Mouse (Mus musculus) right cerebral cortex, adult 2 months (tissue): ENCODE results near the gene Leprot.

Source experiments
- DNase-seq, 2 experiments: peaks; one replicate each; pipeline ENCODE4 v3.0.0; 2021 to 2022; ENCODE audit warnings: low spot score in 2 of 2

Leprot gene

GRCm38 (mm10) chr4:101664766-101665165 lies 17.2 kb downstream of the Leprot start:
- no peak for DNase-seq

DNA sequence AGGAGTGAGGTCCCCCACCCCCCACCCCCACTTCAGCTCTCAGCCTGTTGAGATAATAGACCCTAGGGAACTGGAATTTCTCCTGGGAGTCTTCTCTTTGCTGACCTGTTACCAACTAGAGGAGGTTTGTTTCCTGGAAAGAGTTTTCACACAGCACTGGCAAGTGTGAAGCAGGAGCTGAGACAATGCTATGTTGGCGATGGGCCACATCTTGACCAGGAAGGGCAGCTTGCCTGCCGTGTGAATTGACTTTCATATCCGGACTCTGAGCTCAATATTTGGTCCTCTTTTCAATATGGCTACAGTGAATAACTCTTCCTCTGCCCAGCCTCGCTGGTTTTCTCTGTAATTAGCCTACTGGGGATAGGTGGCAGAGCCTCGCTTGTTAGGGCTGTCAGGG lies 21.6 kb downstream of the Leprot start:
- DNase-seq: no peak

GRCm38 (mm10) chr4:101669811-101670210 lies 22.3 kb downstream of the Leprot start:
- DNase-seq: no peak

DNA sequence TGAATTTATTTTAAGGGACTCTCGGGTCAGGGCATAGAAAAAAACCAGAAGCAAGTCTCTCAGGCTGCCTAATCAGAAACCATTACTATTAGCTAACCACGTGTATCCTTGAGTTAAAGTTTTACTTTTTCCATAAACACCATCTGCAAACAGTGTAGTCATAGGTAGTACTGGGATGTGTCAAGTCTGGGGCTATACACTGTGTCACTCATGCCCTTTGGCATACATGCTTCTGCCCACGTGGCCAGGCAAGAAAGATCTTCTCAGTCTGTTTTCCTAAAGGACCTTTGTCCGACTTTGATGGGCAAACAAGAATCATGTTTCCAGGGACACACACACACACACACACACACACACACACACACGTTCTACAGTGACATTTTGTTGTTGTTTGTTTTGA lies 27.3 kb downstream of the Leprot start:
- DNase-seq: no peak

- no peak for DNase-seq
Measured at GRCm38 (mm10) chr4:101675726-101676125, 28.2 kb downstream of the Leprot start.

GRCm38 (mm10) chr4:101682620-101683019 lies 35.1 kb downstream of the Leprot start:
- no peak for DNase-seq

DNA sequence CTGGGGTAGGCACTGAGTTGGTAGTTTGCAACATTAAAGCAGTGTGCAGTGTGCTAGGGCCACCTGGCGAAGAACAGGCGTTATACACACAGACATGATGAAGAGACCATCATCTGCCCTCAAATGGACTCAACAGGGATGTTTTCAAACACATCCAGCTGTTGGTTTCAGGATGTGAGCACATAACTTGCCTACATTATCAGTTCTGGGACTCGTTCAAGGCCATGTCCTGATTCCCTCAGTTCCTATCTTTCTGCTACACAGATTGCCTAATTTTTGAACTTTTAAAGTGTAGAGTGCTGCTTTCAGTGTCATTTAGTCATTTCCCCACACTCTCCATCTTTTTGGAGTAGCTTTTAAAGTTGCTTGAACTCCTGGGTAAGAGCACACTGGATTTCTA lies 35.6 kb downstream of the Leprot start:
- no peak for DNase-seq

- DNase-seq: no peak
Measured at GRCm38 (mm10) chr4:101684821-101685220, 37.3 kb downstream of the Leprot start.

- no peak for DNase-seq
Measured at GRCm38 (mm10) chr4:101686227-101686810, 38.8 kb downstream of the Leprot start.

- DNase-seq: no peak
Measured at GRCm38 (mm10) chr4:101689241-101689640, 41.7 kb downstream of the Leprot start.

DNA sequence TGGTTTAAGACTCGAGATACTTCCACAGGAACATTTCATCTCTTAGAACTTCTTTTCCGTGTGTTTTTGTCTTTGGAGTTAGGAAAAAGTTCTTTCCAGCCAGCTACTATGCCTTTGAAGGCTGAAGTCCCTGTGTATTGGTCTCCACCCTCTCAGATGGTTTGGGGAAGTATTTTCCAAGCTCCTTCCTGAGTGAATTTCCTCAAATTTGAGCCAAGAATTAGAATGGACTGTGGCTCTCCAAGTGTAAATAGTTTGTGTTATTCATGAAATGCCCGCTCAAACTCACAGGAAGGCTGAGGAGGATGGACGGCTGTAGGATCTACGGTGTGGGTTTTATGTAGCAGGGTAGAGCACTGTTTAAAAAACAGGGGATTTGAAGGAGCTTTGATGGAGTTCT lies 42.1 kb downstream of the Leprot start:
- no peak for DNase-seq

- DNase-seq: peak; percentile 28 to 34
Measured at GRCm38 (mm10) chr4:101692892-101693291, 45.4 kb downstream of the Leprot start.

GRCm38 (mm10) chr4:101694529-101694928 lies 47.0 kb downstream of the Leprot start:
- DNase-seq: no peak

- DNase-seq: no peak
Measured at GRCm38 (mm10) chr4:101697236-101697635, 49.7 kb downstream of the Leprot start.

- no peak for DNase-seq
Measured at GRCm38 (mm10) chr4:101699423-101699822, 51.9 kb downstream of the Leprot start.

- DNase-seq: no peak
Measured at GRCm38 (mm10) chr4:101700892-101701640, 53.5 kb downstream of the Leprot start.

DNA sequence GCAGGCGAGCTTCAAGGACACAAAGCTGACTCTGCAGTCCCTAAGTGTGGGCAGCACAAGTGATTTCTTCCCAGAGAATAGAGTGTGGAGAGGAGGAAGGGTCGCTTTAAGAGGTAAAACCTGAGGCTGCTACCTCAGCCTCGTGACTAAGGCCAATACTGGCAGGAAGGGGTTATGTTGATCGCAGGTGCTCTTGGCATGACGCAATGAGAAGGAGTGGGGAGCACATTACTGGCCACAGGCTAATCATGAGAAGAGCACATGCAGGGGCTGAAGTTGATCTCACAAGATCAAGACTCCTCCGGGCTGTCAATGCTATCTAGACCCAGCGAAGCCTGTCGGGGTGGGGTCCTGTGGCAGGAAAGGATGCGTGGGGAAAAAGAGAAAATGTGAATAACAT lies 57.8 kb downstream of the Leprot start:
- no peak for DNase-seq

DNA sequence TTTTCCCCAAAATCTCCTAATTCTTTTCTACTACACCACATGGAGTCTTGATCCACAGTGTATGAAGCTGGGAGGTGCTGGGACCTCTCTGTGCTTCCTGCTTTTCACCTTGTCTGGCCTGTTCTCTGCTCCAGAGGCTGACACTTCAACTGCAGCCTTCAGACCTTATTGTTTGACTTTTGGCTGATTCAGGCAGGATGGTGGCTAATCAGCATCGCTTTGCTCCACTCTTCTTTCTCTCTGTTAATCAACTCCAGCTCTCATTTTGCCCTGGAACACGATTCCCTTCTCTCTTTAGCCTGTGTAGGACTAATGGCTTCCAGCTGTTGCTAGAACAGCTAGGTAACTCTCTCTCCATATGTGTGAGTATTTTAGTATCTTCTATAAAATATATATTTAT lies 59.7 kb downstream of the Leprot start:
- DNase-seq: no peak

- no peak for DNase-seq
Measured at GRCm38 (mm10) chr4:101707953-101708352, 60.4 kb downstream of the Leprot start.
